Mouse (Mus musculus) MEL (cell line): ENCODE measurements around the gene Csnk1g1. TPM values are rescaled to one million over a fixed set of nuclear protein-coding genes. Genes with fewer than 3 reads are reported as not detected.
A peak's percentile ranks its signal among the peaks of the same experiment; 100 is the strongest.

Experiments
- DNase-seq: peaks from one replicate; pipeline ENCODE4 v3.0.0; 2011; ENCODE audit warnings: low read depth, low spot score
- H3K27ac ChIP-seq: 2 replicates; pipeline ENCODE4 v1.5.1; 2012; ENCODE audit warnings: low read depth, mild to moderate bottlenecking, control low read depth, low read length, moderate library complexity; ENCODE audit not compliant: control insufficient read depth
- H3K27me3 ChIP-seq, 2 experiments: fragments of 150-350 bp in 1 of 2; sonication (generic) in 1 of 2; 2 replicates each; pipeline ENCODE4 v1.6.1; 2012; ENCODE audit warnings: low read length in 2 of 2, mild to moderate bottlenecking in 2 of 2, improper control_type of control experiment in 1 of 2, moderate library complexity in 1 of 2; ENCODE audit not compliant: insufficient read depth in 2 of 2, control insufficient read depth in 1 of 2
- H3K36me3 ChIP-seq, 2 experiments: 2 replicates each; pipeline ENCODE4 v1.6.1; 2012 to 2014; ENCODE audit warnings: low read length in 2 of 2, improper control_type of control experiment in 1 of 2, inconsistent platforms in 1 of 2, mild to moderate bottlenecking in 1 of 2; ENCODE audit not compliant: insufficient read depth in 2 of 2, control insufficient read depth in 1 of 2
- H3K4me1 ChIP-seq, 2 experiments: fragments of 150-350 bp in 1 of 2; sonication (generic) in 1 of 2; 2 replicates each; pipeline ENCODE4 v1.6.1; 2012; ENCODE audit warnings: low read length in 2 of 2, improper control_type of control experiment in 1 of 2, mild to moderate bottlenecking in 1 of 2; ENCODE audit not compliant: insufficient read depth in 2 of 2, control insufficient read depth in 1 of 2
- H3K4me3 ChIP-seq, 2 experiments: fragments of 150-350 bp in 1 of 2; sonication (generic) in 1 of 2; 2 replicates each; pipeline ENCODE4 v1.5.1; 2012; ENCODE audit warnings: low read depth in 2 of 2, low read length in 2 of 2, mild to moderate bottlenecking in 2 of 2, moderate library complexity in 2 of 2, control low read depth in 1 of 2, improper control_type of control experiment in 1 of 2; ENCODE audit not compliant: control insufficient read depth in 1 of 2, insufficient read depth in 1 of 2
- H3K79me2 ChIP-seq: 2 replicates; pipeline ENCODE4 v1.6.1; 2012; ENCODE audit warnings: mild to moderate bottlenecking, low read length, moderate library complexity; ENCODE audit not compliant: control insufficient read depth, poor library complexity, insufficient read depth
- H3K9ac ChIP-seq: 2 replicates; pipeline ENCODE4 v1.6.1; 2012; ENCODE audit warnings: low read depth, mild to moderate bottlenecking, control low read depth, low read length, moderate library complexity; ENCODE audit not compliant: control insufficient read depth, poor library complexity, severe bottlenecking
- H3K9me3 ChIP-seq: fragments of 150-350 bp; sonication (generic); replicated peaks from 2 replicates; pipeline ENCODE4 v1.6.1; 2012; ENCODE audit warnings: mild to moderate bottlenecking, low read length, improper control_type of control experiment, moderate library complexity; ENCODE audit not compliant: insufficient read depth
- BHLHE40 ChIP-seq: IDR thresholded peaks from 2 replicates; pipeline ENCODE4 v1.6.1; 2012; ENCODE audit warnings: low read depth, mild to moderate bottlenecking, inconsistent platforms, low read length, improper control_type of control experiment, borderline replicate concordance
- CHD2 ChIP-seq: IDR thresholded peaks from 2 replicates; pipeline ENCODE4 v1.6.1; 2011; ENCODE audit warnings: low read length, improper control_type of control experiment
- E2F4 ChIP-seq: IDR thresholded peaks from 2 replicates; pipeline ENCODE4 v1.6.1; 2011; ENCODE audit warnings: low read depth, low read length, improper control_type of control experiment, borderline replicate concordance
- ELF1 ChIP-seq: IDR thresholded peaks from 2 replicates; pipeline ENCODE4 v1.6.1; 2014; ENCODE audit warnings: low read depth, mild to moderate bottlenecking, inconsistent platforms, low read length, improper control_type of control experiment, moderate library complexity
- ETS1 ChIP-seq: IDR thresholded peaks from 2 replicates; pipeline ENCODE4 v1.6.1; 2012; ENCODE audit warnings: low read depth, mild to moderate bottlenecking, inconsistent platforms, low read length, improper control_type of control experiment, moderate library complexity
- GABPA ChIP-seq: IDR thresholded peaks from 2 replicates; pipeline ENCODE4 v1.6.1; 2012; ENCODE audit warnings: low read depth, mild to moderate bottlenecking, inconsistent platforms, low read length, improper control_type of control experiment, moderate library complexity
- JUND ChIP-seq: IDR thresholded peaks from 2 replicates; pipeline ENCODE4 v1.6.1; 2011; ENCODE audit warnings: low read depth, mild to moderate bottlenecking, improper control_type of control experiment, low read length
- KAT2A ChIP-seq: conservative IDR thresholded peaks from 2 replicates; pipeline ENCODE4 v1.6.1; 2012; ENCODE audit warnings: low read depth, low read length, improper control_type of control experiment, inconsistent platforms
- MAFK ChIP-seq: IDR thresholded peaks from 2 replicates; pipeline ENCODE4 v1.6.1; 2011; ENCODE audit warnings: low read depth, mild to moderate bottlenecking, low read length, improper control_type of control experiment, borderline replicate concordance
- MAZ ChIP-seq: IDR thresholded peaks from 2 replicates; pipeline ENCODE4 v1.6.1; 2012; ENCODE audit warnings: low read depth, mild to moderate bottlenecking, inconsistent platforms, low read length, improper control_type of control experiment
- MXI1 ChIP-seq: IDR thresholded peaks from 2 replicates; pipeline ENCODE4 v1.6.1; 2011; ENCODE audit warnings: mild to moderate bottlenecking, low read depth, low read length, improper control_type of control experiment
- MYB ChIP-seq: IDR thresholded peaks from 2 replicates; pipeline ENCODE4 v1.6.1; 2011; ENCODE audit warnings: mild to moderate bottlenecking, low read depth, low read length, improper control_type of control experiment
- NELFE ChIP-seq: IDR thresholded peaks from 2 replicates; pipeline ENCODE4 v1.6.1; 2011; ENCODE audit warnings: low read depth, low read length, improper control_type of control experiment
- NRF1 ChIP-seq: IDR thresholded peaks from 2 replicates; pipeline ENCODE4 v1.6.1; 2014; ENCODE audit warnings: low read depth, mild to moderate bottlenecking, inconsistent platforms, low read length, improper control_type of control experiment, moderate library complexity; ENCODE audit not compliant: poor library complexity, insufficient read depth, severe bottlenecking
- POLR2AphosphoS2 ChIP-seq: IDR thresholded peaks from 2 replicates; pipeline ENCODE4 v1.6.1; 2011; ENCODE audit warnings: low read length, improper control_type of control experiment
- POLR2AphosphoS5 ChIP-seq: IDR thresholded peaks from 2 replicates; pipeline ENCODE4 v1.6.1; 2012; ENCODE audit warnings: low read depth, borderline replicate concordance, mild to moderate bottlenecking, inconsistent platforms, low read length, moderate library complexity, mixed read lengths
- RAD21 ChIP-seq: IDR thresholded peaks from 2 replicates; pipeline ENCODE4 v1.6.1; 2011; ENCODE audit warnings: mild to moderate bottlenecking, low read depth, low read length, improper control_type of control experiment
- RCOR1 ChIP-seq: IDR thresholded peaks from 2 replicates; pipeline ENCODE4 v1.6.1; 2012; ENCODE audit warnings: low read depth, mild to moderate bottlenecking, inconsistent platforms, low read length, improper control_type of control experiment
- SMC3 ChIP-seq: IDR thresholded peaks from 2 replicates; pipeline ENCODE4 v1.6.1; 2011; ENCODE audit warnings: low read depth, low read length, improper control_type of control experiment
- USF1 ChIP-seq: IDR thresholded peaks from 2 replicates; pipeline ENCODE4 v1.6.1; 2014; ENCODE audit warnings: low read depth, mild to moderate bottlenecking, inconsistent platforms, low read length, improper control_type of control experiment, moderate library complexity
- USF2 ChIP-seq, 2 experiments: IDR thresholded peaks; 2 replicates each; pipeline ENCODE4 v1.6.1; 2011 to 2012; ENCODE audit warnings: improper control_type of control experiment in 2 of 2, low read length in 2 of 2, borderline replicate concordance in 1 of 2, inconsistent platforms in 1 of 2, low read depth in 1 of 2, mild to moderate bottlenecking in 1 of 2; ENCODE audit not compliant: insufficient read depth in 1 of 2
- ZNF384 ChIP-seq: IDR thresholded peaks from 2 replicates; pipeline ENCODE4 v1.6.1; 2012; ENCODE audit warnings: low read depth, mild to moderate bottlenecking, inconsistent platforms, low read length, improper control_type of control experiment
- polyA plus RNA-seq, 2 experiments: library from polyadenylated mRNA; stranded (reverse) in 1 of 2; unstranded in 1 of 2; fragments of >175 nt in 1 of 2; fragments of >200 nt in 1 of 2; gene quantifications; 2 replicates each; pipeline versions ENCODE4 v1.2.1 to v1.2.4; 2012; ENCODE audit warnings: low replicate concordance in 2 of 2, low read depth in 1 of 2; ENCODE audit not compliant: insufficient read length in 2 of 2, insufficient read depth in 1 of 2, missing spikeins in 1 of 2
- total RNA-seq: library from RNA; depleted of rRNA; stranded (reverse); fragments of 300-350 nt; gene quantifications from 2 replicates; pipeline ENCODE4 v1.2.3, GENCODE M21; 2012

The Csnk1g1 gene
- total and polyA plus RNA-seq, 3 experiments, result 5.1 to 7.7 TPM; not detected in 1

GRCm38 (mm10) chr9:65908394-65909300 is at the start of gene Csnk1g1, which contains the start of gene Trip4 (continued):
- TF ChIP-seq SMC3, result peak; percentile 45
- 0 out of 2 replicates have a peak, but pooled peaks have one; percentile 44 for TF ChIP-seq ETS1
- no peak for TF ChIP-seq E2F4
- TF ChIP-seq POLR2AphosphoS5, result no peak
- peak; percentile 41; the same call in 1 of the 2 replicates for TF ChIP-seq ZNF384
- TF ChIP-seq, all 39 proteins: peak for 19

DNA sequence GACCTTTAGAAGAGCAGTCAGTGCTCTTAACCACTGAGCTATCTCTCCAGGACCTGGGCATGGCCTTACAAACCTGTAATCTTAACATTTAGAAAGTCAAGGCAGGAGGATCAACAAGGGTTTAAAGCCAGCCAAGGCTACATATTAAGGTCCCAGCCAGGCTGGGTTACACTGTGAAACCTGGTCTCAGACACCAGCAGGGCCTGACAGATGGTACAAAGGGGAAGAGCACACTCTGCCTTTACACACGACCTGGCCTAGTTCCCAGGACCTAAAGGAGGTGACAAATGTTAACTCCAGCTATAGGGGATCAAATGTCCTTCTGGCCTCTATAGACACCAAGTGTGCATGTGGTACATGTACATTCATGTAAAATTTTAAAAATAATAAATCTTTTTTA is 49.1 kb upstream of the Csnk1g1 start:
- Histone ChIP-seq H3K4me1 (no peaks in the 10 kb centered on the region), H3K9ac (no peak overlapping the region)
- TF ChIP-seq POLR2AphosphoS2 (no peak), MYB (no peak), CHD2 (no peak), GABPA (no peak), ELF1 (no peak), USF2 (IDR thresholded peaks at IDR 0.05; ENCODE audit: borderline replicate concordance in 1 of 2, insufficient read depth in 1 of 2, low read depth in 1 of 2, low read length in 2 of 2) (no peak), POLR2AphosphoS5 (no peak), RAD21 (no peak), USF1 (no peak), MAZ (no peak), NELFE (no peak), JUND (no peak), NRF1 (no peak), RCOR1 (no peak), BHLHE40 (no peak), MXI1 (no peak), MAFK (no peak), KAT2A (no peak)
- TF ChIP-seq, all 39 proteins: peak for 0
- no peaks in the 10 kb centered on the region for H3K27me3 ChIP-seq
- no peak overlapping the region for H3K27ac ChIP-seq
- H3K4me3 ChIP-seq, result no peak overlapping the region
- H3K79me2 ChIP-seq, result no peaks in the 10 kb centered on the region
- no peak for DNase-seq
- peaks cover 0 to 2% of the 10 kb centered on the region in 2 experiments; a peak in 1 of 4 replicates for H3K36me3 ChIP-seq
- H3K9me3 ChIP-seq, result no peaks in the 10 kb centered on the region
